Mouse (Mus musculus) spleen, postnatal 14 days (tissue): ENCODE results near the gene Gm26566.
"Not testable (repeated sequence)": the region's sequence is repeated elsewhere in the genome, so short reads cannot be mapped to it uniquely, and the experiment has no call there.

Experiments used
- DNase-seq, 2 experiments: peaks; one replicate each; pipeline ENCODE4 v3.0.0; 2021 to 2022; ENCODE audit warnings: low spot score in 2 of 2

Gene Gm26566

GRCm38 (mm10) chr4:88739036-88739435 is 17.4 kb downstream of the Gm26566 start:
- no peak for DNase-seq

GRCm38 (mm10) chr4:88741426-88741825 is 19.8 kb downstream of the Gm26566 start:
- DNase-seq, result no peak

GRCm38 (mm10) chr4:88742771-88743371 is 21.3 kb downstream of the Gm26566 start:
- DNase-seq, result no peak

GRCm38 (mm10) chr4:88744207-88744606 is 22.6 kb downstream of the Gm26566 start:
- DNase-seq, result no peak

GRCm38 (mm10) chr4:88749926-88750325 is 28.3 kb downstream of the Gm26566 start:
- no peak for DNase-seq

GRCm38 (mm10) chr4:88754818-88755340 is 33.3 kb downstream of the Gm26566 start, which contains the start of gene Gm13271:
Gm13271 (plus strand) TSS chr4:88754868.
- DNase-seq, result peak; percentile 62 to 66

- not testable (repeated sequence) for DNase-seq
Observed at GRCm38 (mm10) chr4:88756581-88757513, 35.2 kb downstream of the Gm26566 start.

- peak; percentile 74 to 75 for DNase-seq
Observed at GRCm38 (mm10) chr4:88757628-88758031, 36.0 kb downstream of the Gm26566 start.

GRCm38 (mm10) chr4:88758751-88759150 is 37.1 kb downstream of the Gm26566 start:
- DNase-seq, result not testable (repeated sequence)

GRCm38 (mm10) chr4:88759610-88760268 is 38.1 kb downstream of the Gm26566 start, which contains the start of gene Gm13283:
Gm13283 (plus strand) TSS chr4:88760119.
- DNase-seq, result not testable (repeated sequence)

- peak in 1 of 2 experiments; percentile 27 for DNase-seq
Observed at GRCm38 (mm10) chr4:88760431-88760830, 38.8 kb downstream of the Gm26566 start.

GRCm38 (mm10) chr4:88761776-88762175 is 40.2 kb downstream of the Gm26566 start:
- peak; percentile 59 to 61 for DNase-seq

GRCm38 (mm10) chr4:88762341-88762740 is 40.7 kb downstream of the Gm26566 start:
- not testable (repeated sequence) for DNase-seq

- DNase-seq, result not testable (repeated sequence)
Observed at GRCm38 (mm10) chr4:88763384-88764018, 41.9 kb downstream of the Gm26566 start.
